Mouse (Mus musculus): ENCODE results near the gene Vmn1r4. TPM values are rescaled to one million over a fixed set of nuclear protein-coding genes. Genes with fewer than 3 reads are reported as not detected.

The Vmn1r4 gene
- polyA plus RNA-seq (2012; rRNA removed; ENCODE audit: low replicate concordance): not detected in 2 replicates

GRCm38 (mm10) chr6:56923726-56924707 is at the start of gene Vmn1r4, which contains the start of gene Nt5c3:
Vmn1r4 (plus strand) TSS chr6:56924015.
Nt5c3 (minus strand) TSS chr6:56923932.

GRCm38 (mm10) chr6:56969973-56970372 is 46.2 kb downstream of the Vmn1r4 start, which contains the start of gene Vmn1r5:
Vmn1r5 (plus strand) TSS chr6:56970273.

GRCm38 (mm10) chr6:56996943-56997342 is 73.1 kb downstream of the Vmn1r4 start, which contains the start of gene Vmn1r6:
Vmn1r6 (plus strand) TSS chr6:56997243.

Other genes with a start within 250 kb of the Vmn1r4 start
- gene Lsm5, start 219.3 kb upstream of the Vmn1r4 start, polyA plus RNA-seq (2012; rRNA removed; ENCODE audit: low replicate concordance): 0.50 and 0.67 TPM in 2 replicates
- gene Avl9, start 209.1 kb upstream of the Vmn1r4 start, polyA plus RNA-seq (2012; rRNA removed; ENCODE audit: low replicate concordance): 3.1 and 5.1 TPM in 2 replicates
- 1.7 TPM in 2 replicates for gene Kbtbd2, start 126.2 kb upstream of the Vmn1r4 start, polyA plus RNA-seq (2012; rRNA removed; ENCODE audit: low replicate concordance)
- gene Fkbp9, start 92.0 kb upstream of the Vmn1r4 start, polyA plus RNA-seq (2012; rRNA removed; ENCODE audit: low replicate concordance): 9.3 and 9.4 TPM in 2 replicates
- 1.0 and 5.4 TPM in 2 replicates for gene Nt5c3, start 83 bp upstream of the Vmn1r4 start, polyA plus RNA-seq (2012; rRNA removed; ENCODE audit: low replicate concordance)
- gene Vmn1r5, start 46.3 kb downstream of the Vmn1r4 start, polyA plus RNA-seq (2012; rRNA removed; ENCODE audit: low replicate concordance): not detected in 2 replicates
- gene Vmn1r6, start 73.2 kb downstream of the Vmn1r4 start, polyA plus RNA-seq (2012; rRNA removed; ENCODE audit: low replicate concordance): not detected in 2 replicates
- not detected in 2 replicates for gene Vmn1r7, start 101.3 kb downstream of the Vmn1r4 start, polyA plus RNA-seq (2012; rRNA removed; ENCODE audit: low replicate concordance)
- not detected in 2 replicates for gene Vmn1r8, start 108.3 kb downstream of the Vmn1r4 start, polyA plus RNA-seq (2012; rRNA removed; ENCODE audit: low replicate concordance)
- not detected in 2 replicates for gene Vmn1r9, start 142.8 kb downstream of the Vmn1r4 start, polyA plus RNA-seq (2012; rRNA removed; ENCODE audit: low replicate concordance)
- not detected in 2 replicates for gene Vmn1r10, start 185.4 kb downstream of the Vmn1r4 start, polyA plus RNA-seq (2012; rRNA removed; ENCODE audit: low replicate concordance)
- gene Vmn1r11, start 209.4 kb downstream of the Vmn1r4 start, polyA plus RNA-seq (2012; rRNA removed; ENCODE audit: low replicate concordance): not detected in 2 replicates
- not detected in 2 replicates for gene Vmn1r12, start 232.9 kb downstream of the Vmn1r4 start, polyA plus RNA-seq (2012; rRNA removed; ENCODE audit: low replicate concordance)